Mouse (Mus musculus) MEL (cell line): ENCODE data around the gene Nell2.

Experiments used
- CTCF ChIP-seq, 3 experiments: IDR thresholded peaks in 2 of 3; conservative IDR thresholded peaks in 1 of 3; 2 replicates each; pipeline ENCODE4 v1.5.1; 2011 to 2012; ENCODE audit warnings: low read length in 3 of 3, low read depth in 2 of 3, mild to moderate bottlenecking in 2 of 3, improper control_type of control experiment in 1 of 3, inconsistent platforms in 1 of 3, mixed read lengths in 1 of 3, moderate library complexity in 1 of 3; ENCODE audit not compliant: control insufficient read depth in 1 of 3, insufficient read depth in 1 of 3, poor library complexity in 1 of 3, severe bottlenecking in 1 of 3
- EP300 ChIP-seq, 2 experiments: IDR thresholded peaks; 2 replicates each; pipeline ENCODE4 v1.6.1; 2011; ENCODE audit warnings: improper control_type of control experiment in 2 of 2, low read length in 2 of 2, low read depth in 1 of 2, mild to moderate bottlenecking in 1 of 2
- ETS1 ChIP-seq: IDR thresholded peaks from 2 replicates; pipeline ENCODE4 v1.6.1; 2012; ENCODE audit warnings: low read depth, mild to moderate bottlenecking, inconsistent platforms, low read length, improper control_type of control experiment, moderate library complexity
- GATA1 ChIP-seq: IDR thresholded peaks from 2 replicates; pipeline ENCODE4 v1.6.1; 2011; ENCODE audit warnings: low read depth, low read length, improper control_type of control experiment
- KAT2A ChIP-seq: conservative IDR thresholded peaks from 2 replicates; pipeline ENCODE4 v1.6.1; 2012; ENCODE audit warnings: low read depth, low read length, improper control_type of control experiment, inconsistent platforms
- MAFK ChIP-seq: IDR thresholded peaks from 2 replicates; pipeline ENCODE4 v1.6.1; 2011; ENCODE audit warnings: low read depth, mild to moderate bottlenecking, low read length, improper control_type of control experiment, borderline replicate concordance
- MAX ChIP-seq: IDR thresholded peaks from 2 replicates; pipeline ENCODE4 v1.6.1; 2011; ENCODE audit warnings: low read length, improper control_type of control experiment
- NELFE ChIP-seq: IDR thresholded peaks from 2 replicates; pipeline ENCODE4 v1.6.1; 2011; ENCODE audit warnings: low read depth, low read length, improper control_type of control experiment
- POLR2A ChIP-seq, 2 experiments: IDR thresholded peaks; 2 replicates each; pipeline ENCODE4 v1.6.1; 2011 to 2012; ENCODE audit warnings: low read length in 2 of 2, mild to moderate bottlenecking in 2 of 2, control low read depth in 1 of 2, improper control_type of control experiment in 1 of 2, low read depth in 1 of 2, moderate library complexity in 1 of 2; ENCODE audit not compliant: control insufficient read depth in 1 of 2, insufficient read depth in 1 of 2, poor library complexity in 1 of 2
- TBP ChIP-seq: IDR thresholded peaks from 2 replicates; pipeline ENCODE4 v1.8.0; 2011; ENCODE audit warnings: low read depth, low read length, improper control_type of control experiment
- TCF12 ChIP-seq: IDR thresholded peaks from 2 replicates; pipeline ENCODE4 v1.6.1; 2014; ENCODE audit warnings: low read depth, mild to moderate bottlenecking, inconsistent platforms, low read length, improper control_type of control experiment, moderate library complexity
- USF2 ChIP-seq, 2 experiments: IDR thresholded peaks; 2 replicates each; pipeline ENCODE4 v1.6.1; 2011 to 2012; ENCODE audit warnings: improper control_type of control experiment in 2 of 2, low read length in 2 of 2, borderline replicate concordance in 1 of 2, inconsistent platforms in 1 of 2, low read depth in 1 of 2, mild to moderate bottlenecking in 1 of 2; ENCODE audit not compliant: insufficient read depth in 1 of 2
- ZKSCAN1 ChIP-seq: IDR thresholded peaks from 2 replicates; pipeline ENCODE4 v1.6.1; 2012; ENCODE audit warnings: low read depth, mild to moderate bottlenecking, inconsistent platforms, low read length, improper control_type of control experiment, moderate library complexity

DNA sequence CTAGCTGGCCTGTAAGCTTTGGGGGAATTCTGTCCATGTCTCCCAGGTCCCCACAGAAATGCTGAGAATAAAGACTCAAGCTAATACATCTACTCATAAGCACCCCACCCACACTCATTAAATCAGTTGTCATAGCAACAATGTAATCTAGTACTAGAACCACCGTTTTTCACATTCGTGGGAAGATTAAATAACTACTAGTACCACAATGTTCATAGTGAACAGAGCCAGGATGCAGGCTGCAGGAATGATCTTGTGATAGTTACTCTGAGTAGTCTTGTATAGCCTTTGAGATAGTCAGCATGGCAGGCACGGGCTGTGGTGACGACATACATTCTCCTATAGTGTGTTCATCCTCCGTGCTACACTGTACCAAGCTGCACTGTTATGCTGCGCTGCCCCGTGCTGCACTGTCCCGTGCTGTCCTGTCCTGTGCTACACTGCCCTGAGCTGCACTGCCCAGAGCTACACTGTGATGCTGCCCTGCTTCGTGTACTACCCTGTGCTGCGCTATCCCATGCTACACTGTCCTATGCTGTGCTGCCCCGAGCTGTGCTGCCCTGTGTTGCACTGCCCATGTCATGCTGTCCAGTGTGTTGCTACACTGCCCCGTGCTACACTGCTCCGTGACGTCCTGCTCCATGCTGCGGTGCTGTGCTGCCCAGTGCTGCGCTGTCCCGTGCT, 392.3 kb downstream of the Nell2 start:
- TF ChIP-seq CTCF (IDR thresholded peaks at IDR 0.05 in 2 of 3, conservative IDR thresholded peaks at IDR 0.05 in 1 of 3; ENCODE audit: control insufficient read depth in 1 of 3, insufficient read depth in 1 of 3, low read depth in 2 of 3, low read length in 3 of 3, poor library complexity in 1 of 3, severe bottlenecking in 1 of 3) (no peak), ETS1 (no peak), TBP (no peak), ZKSCAN1 (no peak), KAT2A (no peak), GATA1 (no peak), MAX (no peak), POLR2A (IDR thresholded peaks at IDR 0.05; ENCODE audit: control insufficient read depth in 1 of 2, insufficient read depth in 1 of 2, low read depth in 1 of 2, low read length in 2 of 2, poor library complexity in 1 of 2) (no peak), USF2 (IDR thresholded peaks at IDR 0.05; ENCODE audit: borderline replicate concordance in 1 of 2, insufficient read depth in 1 of 2, low read depth in 1 of 2, low read length in 2 of 2) (no peak), EP300 (IDR thresholded peaks at IDR 0.05; ENCODE audit: low read depth in 1 of 2, low read length in 2 of 2) (no peak), TCF12 (no peak), MAFK (no peak), NELFE (no peak)
